Mouse (Mus musculus): ENCODE results near the gene Fasl. TPM values are rescaled to one million over a fixed set of nuclear protein-coding genes. Genes with fewer than 3 reads are reported as not detected.

The Fasl gene
- under 1 TPM in 1 of 2 experiments, not detected in 1; 0.28 TPM for total RNA-seq (2021)
- long read RNA-seq, experiment 1: 0 reads
- long read RNA-seq, experiment 2: 0 reads

- no peak for DNase-seq (ENCODE audit: low spot score in 2 of 2)
- Histone ChIP-seq H3K27ac (no peak within 1 kb of the TSS), H3K4me3 (no peak within 1 kb of the TSS)
- no peak for TF ChIP-seq CTCF (conservative IDR thresholded peaks at IDR 0.05)
These were observed at the start of gene Fasl for GRCm38 (mm10) chr1:161788339-161788738. Fasl (minus strand) TSS chr1:161788495.

- Histone ChIP-seq H3K4me3 (no peak overlapping the region), H3K27ac (no peak overlapping the region)
- no peak for DNase-seq (ENCODE audit: low spot score in 2 of 2)
- TF ChIP-seq CTCF (conservative IDR thresholded peaks at IDR 0.05): no peak
These were observed 38.4 kb upstream of the Fasl start for GRCm38 (mm10) chr1:161826677-161827076.

- Histone ChIP-seq H3K4me3 (no peak overlapping the region), H3K27ac (no peak overlapping the region)
- no peak for DNase-seq (ENCODE audit: low spot score in 2 of 2)
- no peak for TF ChIP-seq CTCF (conservative IDR thresholded peaks at IDR 0.05)
These were observed 21.1 kb upstream of the Fasl start for GRCm38 (mm10) chr1:161809428-161809827.

GRCm38 (mm10) chr1:161808980-161809379 is 20.7 kb upstream of the Fasl start:
- DNase-seq (ENCODE audit: low spot score in 2 of 2): no peak
- no peak for TF ChIP-seq CTCF (conservative IDR thresholded peaks at IDR 0.05)
- no peak overlapping the region for H3K4me3 ChIP-seq
- H3K27ac ChIP-seq: no peak overlapping the region

GRCm38 (mm10) chr1:161804541-161804971 is 16.3 kb upstream of the Fasl start:
- no peak for DNase-seq (ENCODE audit: low spot score in 2 of 2)
- no peak for TF ChIP-seq CTCF (conservative IDR thresholded peaks at IDR 0.05)
- H3K4me3 ChIP-seq: no peak overlapping the region
- no peak overlapping the region for H3K27ac ChIP-seq

GRCm38 (mm10) chr1:161801321-161801720 is 13.0 kb upstream of the Fasl start:
- no peak for TF ChIP-seq CTCF (conservative IDR thresholded peaks at IDR 0.05)
- DNase-seq (ENCODE audit: low spot score in 2 of 2): no peak
- Histone ChIP-seq H3K4me3 (no peak overlapping the region), H3K27ac (no peak overlapping the region)

GRCm38 (mm10) chr1:161800256-161800655 is 12.0 kb upstream of the Fasl start:
- no peak overlapping the region for H3K4me3 ChIP-seq
- DNase-seq (ENCODE audit: low spot score in 2 of 2): no peak
- no peak overlapping the region for H3K27ac ChIP-seq
- TF ChIP-seq CTCF (conservative IDR thresholded peaks at IDR 0.05): no peak

GRCm38 (mm10) chr1:161799791-161800190 is 11.5 kb upstream of the Fasl start:
- H3K4me3 ChIP-seq: no peak overlapping the region
- no peak overlapping the region for H3K27ac ChIP-seq
- DNase-seq (ENCODE audit: low spot score in 2 of 2): no peak
- TF ChIP-seq CTCF (conservative IDR thresholded peaks at IDR 0.05): no peak

- H3K27ac ChIP-seq: no peak overlapping the region
- no peak for TF ChIP-seq CTCF (conservative IDR thresholded peaks at IDR 0.05)
- H3K4me3 ChIP-seq: no peak overlapping the region
- no peak for DNase-seq (ENCODE audit: low spot score in 2 of 2)
These were observed 10.6 kb upstream of the Fasl start for GRCm38 (mm10) chr1:161798866-161799265.

- Histone ChIP-seq H3K27ac (no peak overlapping the region), H3K4me3 (no peak overlapping the region)
- no peak for DNase-seq (ENCODE audit: low spot score in 2 of 2)
- no peak for TF ChIP-seq CTCF (conservative IDR thresholded peaks at IDR 0.05)
These were observed 6.3 kb upstream of the Fasl start for GRCm38 (mm10) chr1:161794447-161795211.

- H3K4me3 ChIP-seq: no peak overlapping the region
- no peak overlapping the region for H3K27ac ChIP-seq
- no peak for TF ChIP-seq CTCF (conservative IDR thresholded peaks at IDR 0.05)
- no peak for DNase-seq (ENCODE audit: low spot score in 2 of 2)
These were observed 5.0 kb upstream of the Fasl start for GRCm38 (mm10) chr1:161793321-161793720.

- Histone ChIP-seq H3K27ac (no peak overlapping the region), H3K4me3 (no peak overlapping the region)
- no peak for TF ChIP-seq CTCF (conservative IDR thresholded peaks at IDR 0.05)
- DNase-seq (ENCODE audit: low spot score in 2 of 2): no peak
These were observed 4.3 kb upstream of the Fasl start for GRCm38 (mm10) chr1:161792687-161792969.

- Histone ChIP-seq H3K27ac (no peak overlapping the region), H3K4me3 (no peak overlapping the region)
- TF ChIP-seq CTCF (conservative IDR thresholded peaks at IDR 0.05): no peak
- no peak for DNase-seq (ENCODE audit: low spot score in 2 of 2)
These were observed 3.8 kb upstream of the Fasl start for GRCm38 (mm10) chr1:161791854-161792686.

- no peak for TF ChIP-seq CTCF (conservative IDR thresholded peaks at IDR 0.05)
- DNase-seq (ENCODE audit: low spot score in 2 of 2): no peak
- H3K4me3 ChIP-seq: no peak overlapping the region
- H3K27ac ChIP-seq: no peak overlapping the region
These were observed 5.6 kb downstream of the Fasl start for GRCm38 (mm10) chr1:161782725-161783124.

Data from layer of hippocampus, adult 2 months (tissue).